Mouse (Mus musculus): ENCODE results near the gene Ighmbp2.

Ighmbp2 gene

DNA sequence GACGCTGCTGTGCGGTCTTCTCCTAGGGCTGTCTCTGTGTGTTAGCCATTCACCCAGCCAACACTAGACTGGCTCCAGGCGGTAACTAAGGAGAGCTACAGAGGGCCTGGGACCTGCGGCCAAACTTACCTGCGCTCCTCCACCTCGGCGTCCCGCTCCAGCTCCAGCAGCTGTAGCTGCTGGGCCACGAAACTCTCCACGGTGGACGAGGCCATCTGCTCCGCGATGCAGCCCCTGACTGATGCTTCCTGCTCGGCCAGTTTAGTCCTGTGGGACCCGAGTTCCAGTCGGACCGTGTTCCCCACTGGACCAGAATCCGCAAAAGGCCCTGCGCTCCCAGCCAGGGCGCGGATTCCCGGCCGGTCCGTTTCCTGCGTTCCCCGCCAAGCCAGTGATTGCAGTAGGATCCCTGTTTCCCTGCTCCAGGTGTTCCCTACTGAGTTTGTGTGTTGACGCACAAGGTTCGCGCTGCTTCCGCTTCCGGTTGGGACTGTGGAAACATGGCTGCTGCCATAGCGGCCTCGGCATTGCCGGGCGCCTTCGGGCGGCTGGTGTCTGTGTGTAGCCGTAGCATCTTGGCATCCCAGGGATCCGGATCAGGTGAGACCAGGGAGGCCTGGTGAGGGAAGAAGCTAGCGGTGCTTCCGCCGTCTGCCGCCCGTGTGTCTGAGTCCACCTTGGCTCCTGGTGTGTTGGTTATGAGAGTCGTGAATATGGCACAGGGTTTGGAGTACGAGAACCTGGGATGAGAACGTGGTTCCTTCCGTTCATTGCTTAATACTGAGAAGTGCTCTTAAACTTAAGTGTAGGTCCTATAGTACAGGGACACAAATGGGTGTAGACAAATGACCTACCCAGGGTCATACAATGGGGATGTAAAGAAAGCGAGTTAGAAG is at the start of gene Ighmbp2, which contains the start of gene Mrpl21:
Gene Ighmbp2 (minus strand): TSS at position 446 of the 896 bp plus-strand sequence.
Gene Mrpl21 (plus strand): TSS at position 330 of the 896 bp plus-strand sequence.
- DNase-seq (ENCODE audit: low read depth, low spot score): peak; percentile 93

DNA sequence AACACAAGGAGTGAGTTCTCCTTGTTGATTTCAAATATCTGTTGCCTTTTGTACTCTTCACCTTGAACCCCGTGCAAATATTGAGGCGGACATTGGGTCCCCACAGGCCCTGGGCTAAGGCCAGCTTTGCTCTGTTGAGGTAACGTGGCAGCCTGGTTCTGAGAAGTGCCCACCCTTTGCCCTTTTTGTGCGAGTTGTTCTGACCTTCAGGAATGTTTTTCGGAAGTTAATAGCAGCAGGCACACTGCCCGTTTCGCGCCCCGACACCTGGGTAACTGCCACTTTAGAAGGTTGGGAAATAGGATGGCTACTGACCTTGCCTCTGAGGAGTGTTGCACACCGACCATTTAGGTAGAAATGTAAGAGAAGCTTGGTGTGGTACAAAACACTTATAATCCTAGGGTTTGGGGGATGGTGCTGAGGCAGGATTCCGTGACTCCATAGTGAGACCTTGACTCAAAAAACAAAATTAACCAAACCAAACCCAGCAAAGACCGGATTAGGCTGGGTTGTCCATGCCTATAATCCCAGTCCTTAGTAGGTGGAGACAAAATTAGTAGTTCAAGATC is 43.7 kb upstream of the Ighmbp2 start:
- no peak for DNase-seq (ENCODE audit: low read depth, low spot score)

DNA sequence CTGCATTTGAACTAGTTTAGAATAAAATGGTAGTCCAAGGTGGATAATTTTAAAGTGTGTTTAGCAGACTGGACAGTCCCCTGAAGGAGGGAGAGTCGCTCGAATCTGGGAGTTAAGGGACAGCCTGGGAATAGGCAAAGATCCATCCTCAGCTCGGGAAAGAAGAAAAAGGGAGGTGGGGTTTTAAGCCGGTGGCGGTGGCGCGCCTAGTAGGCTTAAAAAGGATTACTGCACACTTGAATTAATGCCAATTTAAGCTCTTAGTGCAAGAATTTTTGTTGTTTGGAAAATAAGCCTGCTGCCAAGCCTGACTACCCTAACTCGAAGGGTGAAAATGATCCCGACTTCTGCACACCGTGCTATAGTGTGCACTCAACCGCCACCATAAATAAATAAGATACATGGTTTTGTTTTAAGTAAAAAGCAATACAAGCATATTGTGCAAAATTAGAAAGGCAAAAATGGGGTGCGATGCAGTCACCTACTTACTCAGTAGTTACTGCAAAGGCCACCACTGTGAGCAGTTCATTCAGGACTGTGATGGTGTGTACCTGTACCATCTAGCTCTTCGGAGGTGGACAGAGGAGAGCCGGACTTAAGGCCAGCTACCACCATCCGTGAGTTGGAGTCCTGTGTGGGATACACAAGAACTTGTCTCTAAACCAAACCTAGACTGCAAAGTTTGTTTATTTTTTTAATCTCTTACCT is 43.1 kb upstream of the Ighmbp2 start:
- no peak for DNase-seq (ENCODE audit: low read depth, low spot score)

DNA sequence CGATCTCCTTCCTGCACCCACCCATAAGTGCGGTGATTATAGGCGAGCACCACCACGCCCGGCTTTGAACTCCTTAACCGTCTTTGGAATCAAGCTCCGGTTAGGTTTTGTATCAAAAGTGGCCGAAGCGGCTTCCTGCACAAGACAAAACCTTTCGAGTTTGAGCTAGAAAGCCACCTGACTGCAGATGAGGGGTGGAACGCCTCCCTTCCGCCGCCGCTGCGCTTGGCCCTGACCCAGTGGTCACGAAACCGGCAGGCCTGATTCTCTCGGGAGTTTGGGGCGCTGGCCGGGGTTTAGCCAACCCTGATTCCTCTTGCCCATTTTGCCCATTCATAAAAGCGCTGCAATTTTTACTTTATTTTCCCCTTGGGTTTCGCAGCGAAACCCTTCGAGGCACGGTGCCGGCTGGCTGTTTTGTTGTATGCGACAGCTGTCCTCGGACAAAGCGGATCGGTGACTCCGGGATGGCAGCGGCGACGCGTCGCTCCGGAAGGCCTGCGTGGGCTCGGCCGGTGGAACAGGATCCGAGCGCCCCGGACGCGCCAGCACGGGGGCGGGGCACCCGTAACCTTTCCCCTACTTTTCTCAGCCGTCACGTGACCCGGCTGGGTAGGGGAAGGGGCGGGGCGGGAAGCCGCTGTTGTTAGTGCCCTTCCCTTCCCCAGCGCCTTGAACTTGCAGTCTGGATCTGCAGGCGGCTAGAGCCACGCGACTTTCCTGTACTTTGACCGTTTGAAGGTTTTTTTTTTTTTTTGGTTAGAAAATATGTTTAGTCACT is 42.3 kb upstream of the Ighmbp2 start:
- peak; percentile 85 for DNase-seq (ENCODE audit: low read depth, low spot score)

DNA sequence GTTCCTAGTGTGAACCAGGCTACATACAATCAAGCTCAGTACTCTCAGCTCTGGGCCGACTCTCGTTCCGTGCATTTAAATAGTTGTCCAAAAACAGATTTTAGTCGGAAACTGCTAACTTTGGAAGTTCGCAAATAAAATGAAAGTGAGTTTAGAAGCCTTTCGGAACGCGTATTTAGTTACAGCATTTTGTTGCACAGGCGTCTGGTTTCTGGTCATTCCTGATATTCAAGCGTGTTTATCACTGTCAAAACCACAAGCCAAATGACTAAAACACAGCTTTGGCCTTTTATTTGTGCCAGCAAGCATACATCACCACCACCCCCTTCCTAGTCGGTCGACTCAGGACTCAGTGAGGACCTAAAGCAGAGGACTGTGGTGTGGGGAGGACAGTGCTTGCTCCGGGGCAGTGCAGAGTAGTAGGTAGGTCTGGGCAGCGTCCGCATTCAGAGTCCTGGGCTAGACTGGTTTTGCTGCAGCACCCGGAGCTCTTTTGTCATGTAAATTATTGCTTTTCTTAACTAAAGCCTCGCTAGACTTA is 41.5 kb upstream of the Ighmbp2 start:
- DNase-seq (ENCODE audit: low read depth, low spot score): no peak

GRCm38 (mm10) chr19:3323753-3324270 is 41.0 kb upstream of the Ighmbp2 start:
- DNase-seq (ENCODE audit: low read depth, low spot score): no peak

DNA sequence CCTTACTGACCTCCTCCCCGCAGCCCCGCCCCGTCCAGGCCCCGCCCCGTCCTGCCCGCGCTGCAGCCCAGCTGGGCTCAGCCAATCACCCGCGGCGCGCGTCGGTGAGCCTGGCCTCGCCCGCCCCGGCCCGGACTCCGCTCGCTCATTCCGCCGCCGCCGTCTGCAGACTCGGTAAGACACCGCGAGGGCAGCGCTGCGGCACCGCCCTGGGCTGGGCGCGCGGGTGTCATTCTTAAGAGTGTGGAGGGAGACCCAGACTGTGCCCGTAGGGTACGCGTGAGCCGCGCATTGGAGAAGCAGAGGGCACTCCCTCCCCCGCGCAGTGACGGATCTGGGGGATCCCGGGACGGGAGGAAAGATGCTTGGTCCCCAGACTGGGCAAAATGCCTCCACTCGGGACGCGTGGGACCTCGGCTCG is 40.4 kb upstream of the Ighmbp2 start:
- no peak for DNase-seq (ENCODE audit: low read depth, low spot score)

DNA sequence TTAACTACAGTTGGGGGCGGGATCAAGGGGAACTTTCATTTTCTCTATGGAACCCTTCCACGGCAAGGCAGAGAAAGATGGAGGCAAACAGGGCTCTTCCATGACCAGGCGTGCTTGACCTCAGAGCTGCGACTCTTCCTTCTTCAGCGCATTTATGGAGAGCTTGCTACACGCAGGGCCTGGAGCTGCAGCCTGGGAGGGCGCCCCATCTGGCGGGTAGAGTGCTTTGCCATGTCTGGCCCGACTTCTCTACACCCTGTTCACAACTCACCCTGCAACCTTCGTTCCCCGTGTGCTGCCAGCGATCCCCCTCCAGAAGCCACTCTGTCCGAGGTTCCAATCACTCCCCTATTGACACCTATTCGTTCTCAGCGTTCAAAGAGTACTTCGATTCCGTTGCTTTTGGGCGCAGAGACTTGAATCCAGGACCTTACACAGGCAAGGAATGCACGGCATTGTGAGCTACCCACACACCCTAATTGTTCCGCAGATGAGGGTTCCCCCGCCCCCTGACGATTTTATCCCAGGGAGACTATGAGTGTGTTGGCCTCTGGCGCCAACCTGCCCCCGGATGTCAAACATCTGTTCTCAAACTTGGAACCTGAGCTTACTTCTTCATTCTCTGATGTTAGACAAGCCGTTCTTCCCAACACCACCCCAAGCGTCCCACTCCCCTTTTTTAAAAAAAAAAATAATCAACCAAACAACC is 39.6 kb upstream of the Ighmbp2 start, which contains the start of gene Cpt1a:
Gene Cpt1a (plus strand): TSS at position 74 of the 709 bp plus-strand sequence.
- DNase-seq (ENCODE audit: low read depth, low spot score): no peak

- DNase-seq (ENCODE audit: low read depth, low spot score): no peak
These were observed 38.8 kb upstream of the Ighmbp2 start for GRCm38 (mm10) chr19:3321617-3322016.

- DNase-seq (ENCODE audit: low read depth, low spot score): no peak
These were observed 38.0 kb upstream of the Ighmbp2 start for GRCm38 (mm10) chr19:3320801-3321200.

DNA sequence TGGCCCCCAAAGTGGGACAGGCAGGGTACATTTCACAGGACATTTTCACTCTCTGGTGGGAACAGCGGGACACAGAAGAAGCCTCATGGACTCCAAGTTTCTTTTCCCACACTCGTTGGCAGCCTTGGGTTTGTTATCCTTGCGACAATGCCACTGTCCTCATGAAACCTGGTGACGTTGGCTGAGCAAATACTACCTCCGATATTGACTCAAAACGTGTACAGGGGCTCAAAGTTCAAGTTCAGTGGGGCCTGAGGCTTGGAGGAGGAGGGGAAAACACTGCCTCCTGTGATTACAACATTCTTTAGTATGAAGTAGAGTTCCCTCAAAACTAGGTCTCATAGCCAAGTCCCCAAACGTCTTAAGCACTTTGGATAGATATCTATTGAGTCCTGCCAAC is 37.3 kb upstream of the Ighmbp2 start:
- DNase-seq (ENCODE audit: low read depth, low spot score): no peak

DNA sequence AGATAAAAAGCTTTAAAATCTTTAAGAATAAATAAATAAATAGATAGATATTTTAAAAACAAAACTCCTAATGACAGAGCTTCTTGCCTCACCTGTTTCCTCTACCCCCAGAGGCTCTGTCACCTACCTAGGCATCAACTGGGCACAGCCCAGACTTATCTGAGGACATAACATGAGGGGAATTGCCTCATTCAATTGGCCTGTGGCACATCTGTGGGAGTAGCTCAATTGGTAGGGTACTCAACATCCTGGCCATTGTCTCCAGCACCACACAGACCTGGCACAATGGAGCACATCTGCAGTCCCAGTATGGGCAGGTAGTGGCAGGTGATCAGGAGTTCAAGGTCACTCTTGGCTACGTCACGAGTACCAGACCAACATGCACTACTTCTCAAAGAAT is 36.5 kb upstream of the Ighmbp2 start:
- no peak for DNase-seq (ENCODE audit: low read depth, low spot score)

DNA sequence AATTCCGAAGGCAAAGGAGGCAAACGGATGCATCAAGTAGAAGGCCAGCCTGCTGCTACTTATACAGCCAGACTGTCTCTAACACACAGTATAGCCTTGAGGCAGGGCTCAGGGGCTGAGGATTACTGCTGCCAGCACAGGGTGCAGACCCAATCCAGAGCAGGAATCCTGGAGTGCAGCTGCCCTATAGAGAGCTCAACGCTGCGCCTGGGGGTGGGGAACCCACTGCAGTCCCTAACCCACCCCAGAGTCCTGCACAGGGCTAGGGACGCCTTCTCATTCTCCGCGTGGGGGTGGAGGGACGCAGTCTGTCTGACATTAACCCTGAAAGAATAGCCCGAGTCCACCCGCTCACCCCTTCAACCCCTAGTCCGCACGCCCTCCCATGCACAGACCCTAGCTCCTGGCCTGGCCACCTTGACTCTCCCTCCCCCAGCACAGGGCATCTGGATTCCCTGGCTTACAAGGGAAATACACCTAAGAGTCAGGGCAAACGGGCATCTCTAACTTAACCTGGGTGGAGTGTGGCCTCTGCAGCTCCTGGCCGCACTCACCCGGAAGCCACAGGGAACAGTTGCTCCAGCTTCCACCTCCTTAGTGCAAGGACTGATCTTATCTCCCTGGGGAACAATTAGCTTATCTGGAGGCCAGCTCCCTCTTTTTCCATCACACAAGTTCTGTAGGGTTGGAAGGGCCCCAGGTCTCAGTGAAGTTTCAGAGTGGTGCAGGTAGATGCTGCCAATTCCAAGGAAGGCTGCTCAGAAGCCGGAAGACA is 24.5 kb upstream of the Ighmbp2 start:
- DNase-seq (ENCODE audit: low read depth, low spot score): no peak

- no peak for DNase-seq (ENCODE audit: low read depth, low spot score)
These were observed 21.2 kb upstream of the Ighmbp2 start for GRCm38 (mm10) chr19:3304017-3304416.

GRCm38 (mm10) chr19:3297775-3298174 is 15.0 kb upstream of the Ighmbp2 start:
- no peak for DNase-seq (ENCODE audit: low read depth, low spot score)

GRCm38 (mm10) chr19:3297034-3297433 is 14.2 kb upstream of the Ighmbp2 start:
- no peak for DNase-seq (ENCODE audit: low read depth, low spot score)

DNA sequence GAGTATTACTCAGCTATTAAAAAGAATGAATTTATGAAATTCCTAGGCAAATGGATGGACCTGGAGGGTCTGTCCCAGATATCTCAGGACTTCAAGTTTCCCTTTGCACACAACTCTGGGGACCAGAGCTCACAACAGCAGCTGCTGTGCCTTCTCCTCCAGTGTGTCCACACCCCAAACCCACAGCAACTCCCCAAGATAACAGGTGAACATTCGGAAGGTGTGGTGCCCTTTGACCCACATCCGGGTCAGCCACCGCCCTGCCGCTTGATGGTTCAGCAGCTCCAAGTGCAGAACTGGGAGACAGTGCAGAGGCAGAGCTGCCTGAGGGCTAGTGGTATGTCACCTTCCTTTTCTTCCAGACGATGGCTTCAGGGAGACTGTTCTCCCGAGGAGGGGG is 12.4 kb upstream of the Ighmbp2 start:
- DNase-seq (ENCODE audit: low read depth, low spot score): no peak

- no peak for DNase-seq (ENCODE audit: low read depth, low spot score)
These were observed 10.2 kb upstream of the Ighmbp2 start for GRCm38 (mm10) chr19:3292993-3293392.

- DNase-seq (ENCODE audit: low read depth, low spot score): peak; percentile 27
These were observed 9.2 kb upstream of the Ighmbp2 start for GRCm38 (mm10) chr19:3292028-3292427.

DNA sequence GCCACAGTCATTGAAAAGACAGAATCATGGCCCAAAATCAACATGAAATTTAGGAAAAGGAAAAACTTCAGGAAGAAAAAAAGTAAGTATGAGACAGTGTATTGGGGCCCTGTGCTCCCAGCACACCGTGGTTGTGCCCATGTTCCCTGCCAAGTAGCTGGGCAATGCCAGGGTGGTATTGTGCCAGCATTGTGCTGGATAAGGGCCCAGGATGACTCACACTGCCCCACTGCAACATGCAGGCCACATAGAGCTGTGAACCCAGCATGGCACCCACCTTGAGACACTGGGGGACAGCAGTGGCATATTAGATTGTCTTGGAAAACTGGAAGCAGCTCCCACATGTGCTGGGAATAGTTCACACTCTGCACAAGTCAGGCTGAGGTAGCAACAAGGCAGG is 6.2 kb upstream of the Ighmbp2 start:
- no peak for DNase-seq (ENCODE audit: low read depth, low spot score)

Measured in retina, postnatal 7 days (tissue).